Mouse (Mus musculus): ENCODE results near the gene Psmd14. TPM values are rescaled to one million over a fixed set of nuclear protein-coding genes. Genes with fewer than 3 reads are reported as not detected.
A peak's percentile ranks its signal among the peaks of the same experiment; 100 is the strongest.

The Psmd14 gene
- polyA plus RNA-seq (2012; ENCODE audit: insufficient read depth, insufficient read length, low replicate concordance, missing spikeins): not detected in 2 replicates

DNA sequence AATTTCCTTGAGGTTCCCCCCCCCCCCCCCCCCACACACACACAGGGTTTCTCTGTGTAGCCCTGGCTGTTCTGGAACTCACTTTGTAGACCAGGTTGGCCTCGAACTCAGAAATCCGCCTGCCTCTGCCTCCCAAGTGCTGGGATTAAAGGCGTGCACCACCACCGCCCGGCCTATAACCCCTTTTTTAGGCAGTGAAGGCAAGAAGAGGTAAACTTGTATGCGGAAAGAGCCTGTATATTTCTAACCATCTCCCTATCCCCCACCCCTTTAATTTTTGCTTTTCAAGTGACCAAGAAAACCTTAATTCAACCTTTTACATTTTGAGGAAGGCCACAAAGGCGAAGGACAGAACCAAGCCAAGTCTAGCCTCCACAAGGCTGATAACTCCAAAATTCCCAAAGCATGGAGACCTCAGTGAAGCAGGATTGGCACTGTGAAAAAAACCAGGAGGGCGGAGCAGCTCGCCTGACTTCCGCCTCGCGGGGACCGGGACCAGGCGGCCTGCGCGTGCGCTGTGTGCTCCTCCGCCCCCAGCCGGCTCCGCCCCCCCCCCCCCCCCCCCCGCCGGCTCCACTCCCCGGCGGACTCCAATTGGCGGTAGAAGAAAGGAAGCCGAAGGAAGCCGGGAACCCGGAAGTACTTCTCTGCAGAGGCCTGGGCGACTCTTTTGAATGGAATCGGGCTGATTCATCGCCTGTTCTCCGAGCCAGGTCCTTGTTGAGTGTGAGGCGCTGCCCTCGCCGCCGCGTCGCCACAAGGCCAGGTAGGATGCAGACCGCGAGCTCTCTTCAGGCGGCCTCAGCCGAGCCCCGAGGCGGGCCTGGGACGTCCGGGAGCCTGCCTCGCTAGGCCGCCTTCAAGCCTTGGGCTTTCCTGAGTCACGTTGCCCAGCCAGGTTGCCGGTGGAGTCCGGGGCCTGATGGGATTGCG, at the start of gene Psmd14:
Gene Psmd14, plus strand, starts transcription at position 587 of the 933 bp plus-strand sequence.
- 5% methylated on average over 47 of the region's 52 CpGs for WGBS
- Histone ChIP-seq H3K4me1 (ENCODE audit: control insufficient read depth, insufficient read depth, low read length) (no peaks in the 10 kb centered on the region), H3K4me3 (ENCODE audit: insufficient read depth, low read depth, low read length) (peak within 1 kb of the TSS; percentile 99), H3K27ac (ENCODE audit: insufficient read depth, low read depth, low read length) (peak within 1 kb of the TSS; percentile 83)
- peak; percentile 42; the same call in 1 of the 2 replicates for TF ChIP-seq POLR2A (IDR thresholded peaks at IDR 0.05; ENCODE audit: insufficient read depth, low read depth, low read length)
- no peak for TF ChIP-seq CTCF (IDR thresholded peaks at IDR 0.05; ENCODE audit: insufficient read depth, low read depth, low read length)

DNA sequence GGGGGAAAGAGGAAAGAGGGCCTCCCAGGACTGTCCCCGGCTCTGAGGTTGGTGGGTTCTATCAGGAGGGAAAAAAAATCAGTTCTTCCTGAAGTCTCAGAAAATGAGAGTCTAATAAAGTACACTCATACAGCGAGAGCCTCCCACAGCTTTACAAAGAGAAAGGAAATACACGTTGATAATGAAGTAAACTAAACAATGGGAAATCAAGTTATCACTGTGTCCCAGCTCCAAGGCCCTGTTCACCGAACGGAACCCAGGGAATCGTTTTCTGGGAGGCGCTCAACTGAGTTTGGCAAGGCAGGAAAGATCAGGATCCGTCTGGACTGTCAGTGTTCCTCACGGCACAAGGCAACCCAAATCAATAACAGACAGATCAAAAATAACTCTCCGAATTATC, 48.7 kb upstream of the Psmd14 start:
- TF ChIP-seq POLR2A (IDR thresholded peaks at IDR 0.05; ENCODE audit: insufficient read depth, low read depth, low read length): no peak
- no peak for TF ChIP-seq CTCF (IDR thresholded peaks at IDR 0.05; ENCODE audit: insufficient read depth, low read depth, low read length)
- Histone ChIP-seq H3K4me3 (ENCODE audit: insufficient read depth, low read depth, low read length) (no peak overlapping the region), H3K27ac (ENCODE audit: insufficient read depth, low read depth, low read length) (no peak overlapping the region), H3K4me1 (ENCODE audit: control insufficient read depth, insufficient read depth, low read length) (peaks cover 3% of the 10 kb centered on the region; the same call in 1 of the 2 replicates)
- 71% methylated on average over 10 of the region's 10 CpGs for WGBS

DNA sequence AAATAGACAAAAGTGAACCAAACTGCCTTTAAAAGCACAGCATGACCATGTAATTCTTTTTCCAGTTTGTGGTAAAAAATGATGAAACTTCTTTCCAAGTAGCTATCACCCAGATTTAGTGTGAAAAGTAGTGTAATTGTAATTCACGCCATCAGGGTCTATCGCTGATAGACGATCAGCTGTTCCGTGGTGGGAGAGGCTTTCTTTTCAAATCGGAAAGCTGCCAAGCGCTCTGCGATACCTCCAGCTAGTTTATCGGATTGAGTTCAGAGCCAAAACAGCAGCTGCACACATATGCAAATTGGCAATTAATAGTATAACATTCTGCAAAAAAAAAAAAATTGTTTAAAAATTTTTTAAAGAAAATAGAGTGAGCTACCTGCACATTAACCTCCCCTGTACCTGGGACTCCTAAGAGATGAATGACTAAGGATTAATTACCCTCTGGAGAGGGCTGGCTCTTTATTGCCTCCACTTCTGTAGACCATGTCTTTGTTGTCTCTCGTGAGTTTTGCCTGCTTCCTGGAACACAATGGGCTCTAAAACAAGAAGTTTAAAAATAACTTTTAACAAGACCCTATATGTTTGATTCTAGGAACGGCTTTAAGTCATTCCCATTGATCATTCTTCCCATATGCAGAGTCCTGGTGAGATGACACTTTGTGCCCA, 47.8 kb upstream of the Psmd14 start:
- H3K4me1 ChIP-seq (ENCODE audit: control insufficient read depth, insufficient read depth, low read length): peaks cover 3% of the 10 kb centered on the region; the same call in 1 of the 2 replicates
- WGBS: 32% methylated on average over 10 of the region's 10 CpGs

DNA sequence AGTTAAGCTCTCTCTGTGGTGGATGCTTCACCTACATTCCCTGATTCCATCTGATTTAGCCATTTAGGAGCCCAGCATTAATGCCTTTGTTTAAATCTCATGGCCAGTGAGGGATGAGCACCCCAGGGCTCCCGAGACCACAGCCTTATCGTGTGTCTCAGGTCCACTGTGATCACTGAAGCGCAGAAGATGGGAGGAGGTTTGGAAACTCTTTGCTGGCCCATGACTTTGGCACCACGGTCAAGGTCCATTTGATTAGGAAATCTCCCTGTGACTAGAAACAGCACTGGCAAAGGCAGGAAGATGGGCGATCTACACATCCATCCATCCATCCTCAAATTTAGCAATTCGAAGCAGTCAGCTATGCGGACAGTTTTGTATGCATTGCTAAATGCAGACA, 44.1 kb upstream of the Psmd14 start:
- Histone ChIP-seq H3K4me1 (ENCODE audit: control insufficient read depth, insufficient read depth, low read length) (no peaks in the 10 kb centered on the region), H3K4me3 (ENCODE audit: insufficient read depth, low read depth, low read length) (no peak overlapping the region), H3K27ac (ENCODE audit: insufficient read depth, low read depth, low read length) (no peak overlapping the region)
- TF ChIP-seq POLR2A (IDR thresholded peaks at IDR 0.05; ENCODE audit: insufficient read depth, low read depth, low read length) (no peak), CTCF (IDR thresholded peaks at IDR 0.05; ENCODE audit: insufficient read depth, low read depth, low read length) (no peak)
- 86% methylated on average over 7 of the region's 7 CpGs for WGBS

More for the DNA sequence above, 47.8 kb upstream of the Psmd14 start:
- no peak overlapping the region for H3K4me3 ChIP-seq (ENCODE audit: insufficient read depth, low read depth, low read length)
- TF ChIP-seq POLR2A (IDR thresholded peaks at IDR 0.05; ENCODE audit: insufficient read depth, low read depth, low read length) (no peak), CTCF (IDR thresholded peaks at IDR 0.05; ENCODE audit: insufficient read depth, low read depth, low read length) (no peak)
- no peak overlapping the region for H3K27ac ChIP-seq (ENCODE audit: insufficient read depth, low read depth, low read length)

DNA sequence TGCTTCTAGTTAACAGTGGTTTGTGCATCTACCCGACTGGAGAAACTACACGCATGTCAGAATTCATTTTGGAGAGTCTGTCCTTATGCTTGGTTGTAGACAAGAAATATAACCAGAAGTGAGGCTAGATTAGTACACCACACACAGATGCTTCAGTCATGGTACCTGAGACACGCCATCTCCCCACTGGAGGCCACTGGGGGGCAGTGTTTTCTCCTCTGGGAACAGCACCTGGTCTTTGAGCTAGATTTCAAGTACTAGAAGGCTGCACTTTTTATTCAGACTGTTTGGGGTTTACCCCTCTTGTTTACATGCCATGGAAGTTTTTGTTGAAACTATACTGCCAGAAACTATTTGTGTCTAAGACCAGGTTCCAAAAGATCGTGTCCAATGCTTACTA, 43.2 kb upstream of the Psmd14 start:
- Histone ChIP-seq H3K27ac (ENCODE audit: insufficient read depth, low read depth, low read length) (no peak overlapping the region), H3K4me3 (ENCODE audit: insufficient read depth, low read depth, low read length) (no peak overlapping the region), H3K4me1 (ENCODE audit: control insufficient read depth, insufficient read depth, low read length) (no peaks in the 10 kb centered on the region)
- 36% methylated on average over 4 of the region's 4 CpGs for WGBS
- TF ChIP-seq CTCF (IDR thresholded peaks at IDR 0.05; ENCODE audit: insufficient read depth, low read depth, low read length) (no peak), POLR2A (IDR thresholded peaks at IDR 0.05; ENCODE audit: insufficient read depth, low read depth, low read length) (no peak)

DNA sequence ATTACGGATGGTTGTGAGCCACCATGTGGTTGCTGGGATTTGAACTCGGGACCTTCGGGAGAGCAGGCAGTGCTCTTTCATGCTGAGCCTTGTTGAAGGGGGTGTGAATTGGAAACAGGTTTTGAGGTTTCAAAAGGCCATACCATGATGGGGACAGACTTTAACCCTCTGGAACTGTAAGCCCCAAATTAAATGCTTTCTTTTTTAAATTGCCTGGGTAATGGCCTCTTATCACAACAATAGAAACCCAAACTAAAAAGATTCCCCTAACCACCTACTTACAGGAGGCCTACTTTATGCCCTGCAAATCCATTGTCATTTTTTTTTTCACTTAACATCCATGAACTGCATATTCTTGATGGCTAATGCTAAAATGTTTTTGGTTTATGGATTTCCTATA, 36.9 kb upstream of the Psmd14 start:
- no peak overlapping the region for H3K27ac ChIP-seq (ENCODE audit: insufficient read depth, low read depth, low read length)
- no peaks in the 10 kb centered on the region for H3K4me1 ChIP-seq (ENCODE audit: control insufficient read depth, insufficient read depth, low read length)
- H3K4me3 ChIP-seq (ENCODE audit: insufficient read depth, low read depth, low read length): no peak overlapping the region
- 96% methylated on average over 3 of the region's 3 CpGs for WGBS
- no peak for TF ChIP-seq CTCF (IDR thresholded peaks at IDR 0.05; ENCODE audit: insufficient read depth, low read depth, low read length)
- no peak for TF ChIP-seq POLR2A (IDR thresholded peaks at IDR 0.05; ENCODE audit: insufficient read depth, low read depth, low read length)

DNA sequence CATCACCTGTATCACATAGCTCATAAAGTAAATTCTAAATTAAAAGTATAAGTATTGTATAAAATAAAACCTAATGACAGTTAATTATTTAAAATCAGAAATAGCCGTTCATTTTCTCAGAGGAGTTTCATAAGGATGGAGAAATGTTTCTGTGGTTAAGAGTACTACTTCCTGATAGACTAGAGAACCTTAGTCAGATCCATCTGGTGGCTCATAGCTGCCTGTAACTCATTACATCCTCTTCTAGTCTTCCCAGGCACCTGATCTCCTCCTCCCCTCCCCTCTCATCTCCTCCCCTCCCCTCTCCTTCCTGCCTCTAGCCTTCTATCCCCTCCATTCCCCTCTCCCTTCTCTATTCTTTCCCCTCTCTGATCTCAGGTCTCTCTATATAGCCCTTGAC, 29.9 kb upstream of the Psmd14 start:
- TF ChIP-seq CTCF (IDR thresholded peaks at IDR 0.05; ENCODE audit: insufficient read depth, low read depth, low read length): no peak
- no peak for TF ChIP-seq POLR2A (IDR thresholded peaks at IDR 0.05; ENCODE audit: insufficient read depth, low read depth, low read length)
- H3K4me3 ChIP-seq (ENCODE audit: insufficient read depth, low read depth, low read length): no peak overlapping the region
- no peak overlapping the region for H3K27ac ChIP-seq (ENCODE audit: insufficient read depth, low read depth, low read length)
- WGBS: 98% methylated on average over 1 of the region's 1 CpGs
- no peaks in the 10 kb centered on the region for H3K4me1 ChIP-seq (ENCODE audit: control insufficient read depth, insufficient read depth, low read length)

DNA sequence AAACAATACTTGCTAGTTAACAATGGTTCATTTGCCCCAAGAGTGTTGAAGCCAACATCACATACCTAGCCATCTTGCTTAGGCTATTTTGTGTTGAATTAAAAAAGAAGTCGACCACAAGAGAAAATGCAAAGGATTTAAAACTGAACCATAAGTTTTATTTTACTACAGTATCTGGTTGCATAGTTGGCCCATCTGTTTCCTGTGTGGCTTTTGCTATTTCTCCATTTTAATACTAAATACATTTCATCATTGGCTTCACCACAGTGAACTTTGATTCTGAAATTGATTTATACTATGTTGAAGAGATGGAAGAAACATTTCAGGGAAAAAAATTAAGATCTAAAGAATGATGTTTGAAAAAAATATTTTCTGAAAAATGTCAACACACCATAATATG, 25.0 kb upstream of the Psmd14 start:
- Histone ChIP-seq H3K4me1 (ENCODE audit: control insufficient read depth, insufficient read depth, low read length) (no peaks in the 10 kb centered on the region), H3K4me3 (ENCODE audit: insufficient read depth, low read depth, low read length) (no peak overlapping the region), H3K27ac (ENCODE audit: insufficient read depth, low read depth, low read length) (no peak overlapping the region)
- 88% methylated on average over 1 of the region's 1 CpGs for WGBS
- TF ChIP-seq POLR2A (IDR thresholded peaks at IDR 0.05; ENCODE audit: insufficient read depth, low read depth, low read length): no peak
- no peak for TF ChIP-seq CTCF (IDR thresholded peaks at IDR 0.05; ENCODE audit: insufficient read depth, low read depth, low read length)

DNA sequence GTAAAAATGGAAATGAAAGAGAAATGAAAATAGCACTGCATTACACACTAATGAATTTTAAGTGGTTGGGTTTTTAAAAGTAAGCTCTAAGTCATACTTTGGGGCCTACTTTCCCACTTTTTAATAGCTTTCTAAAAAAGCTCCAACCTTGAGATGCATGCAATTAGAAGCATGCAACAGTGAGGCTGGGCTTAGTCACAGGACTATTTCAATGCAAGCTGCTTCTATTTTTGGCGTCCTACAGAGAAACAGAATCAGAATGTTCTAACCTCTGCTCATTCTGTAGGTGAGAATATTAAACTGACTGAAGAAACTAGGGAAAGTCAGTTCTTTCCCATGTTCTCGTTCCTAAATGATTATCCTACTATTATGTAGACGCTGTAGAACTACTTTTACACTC, 22.4 kb upstream of the Psmd14 start:
- Histone ChIP-seq H3K4me3 (ENCODE audit: insufficient read depth, low read depth, low read length) (no peak overlapping the region), H3K27ac (ENCODE audit: insufficient read depth, low read depth, low read length) (peak overlapping the region; percentile 49; the same call in 1 of the 2 replicates), H3K4me1 (ENCODE audit: control insufficient read depth, insufficient read depth, low read length) (no peaks in the 10 kb centered on the region)
- TF ChIP-seq CTCF (IDR thresholded peaks at IDR 0.05; ENCODE audit: insufficient read depth, low read depth, low read length) (no peak), POLR2A (IDR thresholded peaks at IDR 0.05; ENCODE audit: insufficient read depth, low read depth, low read length) (no peak)
- 44% methylated on average over 3 of the region's 3 CpGs for WGBS

Measured in olfactory bulb, adult 2 months (tissue).